Mouse (Mus musculus) embryo, embryonic 11.5 days (tissue): ENCODE data around the gene Zfp286.
A peak's percentile ranks its signal among the peaks of the same experiment; 100 is the strongest.

Experiments used
- DNase-seq: peaks from one replicate; pipeline ENCODE4 v3.0.0-alpha.2; 2012; ENCODE audit warnings: low read depth, low spot score

Gene Zfp286

GRCm38 (mm10) chr11:62788935-62789616, at the start of gene Zfp286:
Gene Zfp286, minus strand, starts transcription at chr11:62789462.
- DNase-seq, result peak; percentile 91

- DNase-seq, result no peak
Measured at GRCm38 (mm10) chr11:62831906-62832305, 42.6 kb upstream of the Zfp286 start.

- no peak for DNase-seq
Measured at GRCm38 (mm10) chr11:62830387-62830786, 41.1 kb upstream of the Zfp286 start.

GRCm38 (mm10) chr11:62827911-62828310, 38.6 kb upstream of the Zfp286 start:
- no peak for DNase-seq

- DNase-seq, result no peak
Measured at GRCm38 (mm10) chr11:62827135-62827534, 37.9 kb upstream of the Zfp286 start.

GRCm38 (mm10) chr11:62826106-62826733, 37.0 kb upstream of the Zfp286 start:
- DNase-seq, result no peak

GRCm38 (mm10) chr11:62825222-62826105, 36.2 kb upstream of the Zfp286 start:
- DNase-seq, result no peak

- DNase-seq, result no peak
Measured at GRCm38 (mm10) chr11:62824211-62824610, 34.9 kb upstream of the Zfp286 start.

- DNase-seq, result no peak
Measured at GRCm38 (mm10) chr11:62821893-62822292, 32.6 kb upstream of the Zfp286 start.

GRCm38 (mm10) chr11:62820661-62821437, 31.6 kb upstream of the Zfp286 start:
- peak; percentile 22 for DNase-seq

GRCm38 (mm10) chr11:62820059-62820541, 30.8 kb upstream of the Zfp286 start, which contains the start of gene Trim16:
Gene Trim16, plus strand, starts transcription at chr11:62820231.
- DNase-seq, result peak; percentile 29

GRCm38 (mm10) chr11:62819059-62819686, 29.9 kb upstream of the Zfp286 start:
- no peak for DNase-seq

- DNase-seq, result no peak
Measured at GRCm38 (mm10) chr11:62816591-62816990, 27.3 kb upstream of the Zfp286 start.

GRCm38 (mm10) chr11:62815438-62815837, 26.2 kb upstream of the Zfp286 start:
- DNase-seq, result no peak

GRCm38 (mm10) chr11:62814625-62815024, 25.4 kb upstream of the Zfp286 start:
- no peak for DNase-seq

GRCm38 (mm10) chr11:62813970-62814624, 24.8 kb upstream of the Zfp286 start:
- DNase-seq, result no peak

GRCm38 (mm10) chr11:62813497-62813896, 24.2 kb upstream of the Zfp286 start:
- no peak for DNase-seq

GRCm38 (mm10) chr11:62812268-62812667, 23.0 kb upstream of the Zfp286 start:
- DNase-seq, result no peak

- no peak for DNase-seq
Measured at GRCm38 (mm10) chr11:62809201-62809600, 19.9 kb upstream of the Zfp286 start.

GRCm38 (mm10) chr11:62807965-62808364, 18.7 kb upstream of the Zfp286 start:
- DNase-seq, result no peak
